Mouse (Mus musculus) intestine, embryonic 16.5 days (tissue): ENCODE data around the gene Wdr48. TPM values are rescaled to one million over a fixed set of nuclear protein-coding genes. Genes with fewer than 3 reads are reported as not detected.

Experiments
- ATAC-seq: fragments of 200-750 bp; cut with Nextera tagmentation; 2 replicates; pipeline ENCODE4 v1.8.0; 2017; ENCODE audit warnings: moderate TSS enrichment, moderate library complexity
- H3K27ac ChIP-seq: fragments of 300-500 bp; sonication (generic); 2 replicates; pipeline ENCODE4 v1.5.1; 2014; ENCODE audit warnings: mild to moderate bottlenecking, low read length
- H3K27me3 ChIP-seq: fragments of 300-500 bp; sonication (generic); replicated peaks from 2 replicates; pipeline ENCODE4 v1.6.1; 2014; ENCODE audit warnings: low read length, control low read depth, mixed read lengths; ENCODE audit not compliant: control insufficient read depth, insufficient read depth
- H3K36me3 ChIP-seq: fragments of 300-500 bp; sonication (generic); 2 replicates; pipeline ENCODE4 v1.6.1; 2014; ENCODE audit warnings: low read length, control low read depth; ENCODE audit not compliant: control insufficient read depth, insufficient read depth
- H3K4me1 ChIP-seq: fragments of 300-500 bp; sonication (generic); 2 replicates; pipeline ENCODE4 v1.6.1; 2014; ENCODE audit warnings: low read length, control low read depth, mixed read lengths; ENCODE audit not compliant: control insufficient read depth, insufficient read depth
- H3K4me2 ChIP-seq: fragments of 300-500 bp; sonication (generic); 2 replicates; pipeline ENCODE4 v1.6.1; 2014; ENCODE audit warnings: low read depth, low read length, control low read depth
- H3K4me3 ChIP-seq: fragments of 300-500 bp; sonication (generic); 2 replicates; pipeline ENCODE4 v1.5.1; 2014; ENCODE audit warnings: mild to moderate bottlenecking, low read length
- H3K9ac ChIP-seq: fragments of 300-500 bp; sonication (generic); 2 replicates; pipeline ENCODE4 v1.6.1; 2014; ENCODE audit warnings: low read depth, low read length
- H3K9me3 ChIP-seq: fragments of 300-500 bp; sonication (generic); 2 replicates; pipeline ENCODE4 v1.6.1; 2016; ENCODE audit warnings: low read length, control low read depth; ENCODE audit not compliant: control insufficient read depth
- WGBS: fragments of 180-500 bp; shearing (Covaris S2); extraction: QIAGEN DNeasy Blood & Tissue Kit; methylation state at CpG from one replicate; pipeline ENCODE4 v1.1.7; 2014; 5-methylcytosine and 5-hydroxymethylcytosine counted together
- polyA plus RNA-seq: library from polyadenylated mRNA; unstranded; fragments of >200 nt; fragmentation: Nextera tagmentation; extraction: Ambion mirVana; gene quantifications from 2 replicates; pipeline ENCODE4 v1.2.1, GENCODE M21; 2015

Gene Wdr48
- polyA plus RNA-seq, 1 experiment from 2014 or later: 36.7 TPM

GRCm38 (mm10) chr9:119958835-119959234 is 64.2 kb downstream of the Wdr48 start:
- WGBS: 67% methylated on average over 9 of the region's 9 CpGs

GRCm38 (mm10) chr9:119962216-119962615 is 67.5 kb downstream of the Wdr48 start:
- H3K4me3 ChIP-seq: no peak overlapping the region
- no peak for ATAC-seq
- peaks cover 4% of the 10 kb centered on the region; the same call in 1 of the 2 replicates for H3K4me1 ChIP-seq
- no peaks in the 10 kb centered on the region for H3K27me3 ChIP-seq
- WGBS: 71% methylated on average over 4 of the region's 4 CpGs
- no peak overlapping the region for H3K4me2 ChIP-seq
- H3K27ac ChIP-seq: no peak overlapping the region
- H3K9me3 ChIP-seq: no peaks in the 10 kb centered on the region
- H3K9ac ChIP-seq: no peak overlapping the region
- H3K36me3 ChIP-seq: no peaks in the 10 kb centered on the region

More at GRCm38 (mm10) chr9:119958835-119959234, 64.2 kb downstream of the Wdr48 start:
- Histone ChIP-seq H3K36me3 (no peaks in the 10 kb centered on the region), H3K27me3 (no peaks in the 10 kb centered on the region), H3K9me3 (no peaks in the 10 kb centered on the region), H3K4me1 (no peaks in the 10 kb centered on the region), H3K9ac (no peak overlapping the region), H3K27ac (no peak overlapping the region), H3K4me2 (no peak overlapping the region), H3K4me3 (no peak overlapping the region)
- no peak for ATAC-seq

DNA sequence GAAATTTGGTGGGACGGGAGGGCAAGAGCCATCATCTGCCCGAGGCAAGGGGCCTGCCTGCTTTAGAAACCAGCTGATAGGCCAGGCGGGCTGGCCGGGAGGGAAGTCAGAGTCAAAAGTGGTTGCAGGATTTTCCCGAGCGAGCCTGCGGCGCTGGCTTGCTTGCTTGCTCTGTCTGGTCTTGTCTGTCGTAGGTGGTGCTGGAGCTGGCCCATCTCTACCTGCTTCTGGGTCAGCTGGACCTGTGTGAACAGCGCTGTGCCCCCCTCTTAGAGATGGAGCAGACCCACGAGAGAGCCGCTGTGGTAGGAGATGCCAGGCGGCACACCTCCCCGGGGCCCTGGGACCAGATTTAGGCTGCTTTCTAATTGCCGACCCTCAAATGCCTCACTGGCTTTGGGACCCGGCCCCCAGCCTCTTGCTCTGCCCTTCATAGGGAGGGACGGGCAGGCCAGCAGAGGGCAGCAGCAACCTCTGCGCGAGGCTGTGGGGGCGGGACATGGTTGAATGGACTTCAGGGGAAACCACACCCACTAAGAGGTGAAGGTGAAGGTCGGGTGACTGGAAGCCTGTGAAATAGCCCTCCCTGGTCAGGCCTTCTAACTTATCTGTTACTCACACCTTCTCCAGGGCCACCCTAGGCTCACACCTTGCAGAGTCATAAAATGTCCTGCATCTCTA is 68.4 kb downstream of the Wdr48 start:
- peak; percentile 80 for ATAC-seq
- H3K9me3 ChIP-seq: no peaks in the 10 kb centered on the region
- H3K27ac ChIP-seq: no peak overlapping the region
- no peak overlapping the region for H3K4me3 ChIP-seq
- no peaks in the 10 kb centered on the region for H3K36me3 ChIP-seq
- H3K4me2 ChIP-seq: peak overlapping the region; percentile 13; the same call in 1 of the 2 replicates
- peaks cover 4% of the 10 kb centered on the region; the same call in 1 of the 2 replicates for H3K4me1 ChIP-seq
- 16% methylated on average over 21 of the region's 21 CpGs for WGBS
- no peaks in the 10 kb centered on the region for H3K27me3 ChIP-seq
- no peak overlapping the region; the same call in 1 of the 2 replicates for H3K9ac ChIP-seq

- Histone ChIP-seq H3K4me1 (peaks cover 4% of the 10 kb centered on the region; the same call in 1 of the 2 replicates), H3K27me3 (no peaks in the 10 kb centered on the region), H3K9me3 (no peaks in the 10 kb centered on the region), H3K4me2 (no peak overlapping the region), H3K9ac (no peak overlapping the region), H3K27ac (no peak overlapping the region), H3K36me3 (no peaks in the 10 kb centered on the region), H3K4me3 (no peak overlapping the region)
- 78% methylated on average over 3 of the region's 3 CpGs for WGBS
- ATAC-seq: no peak
Measured at GRCm38 (mm10) chr9:119964206-119964605, 69.5 kb downstream of the Wdr48 start.

GRCm38 (mm10) chr9:119965186-119965585 is 70.5 kb downstream of the Wdr48 start:
- no peaks in the 10 kb centered on the region for H3K9me3 ChIP-seq
- no peak overlapping the region for H3K9ac ChIP-seq
- H3K36me3 ChIP-seq: no peaks in the 10 kb centered on the region
- no peak overlapping the region for H3K4me2 ChIP-seq
- H3K4me1 ChIP-seq: peaks cover 4% of the 10 kb centered on the region; the same call in 1 of the 2 replicates
- H3K27ac ChIP-seq: no peak overlapping the region
- H3K4me3 ChIP-seq: no peak overlapping the region
- ATAC-seq: no peak
- no peaks in the 10 kb centered on the region for H3K27me3 ChIP-seq
- 56% methylated on average over 3 of the region's 3 CpGs for WGBS

GRCm38 (mm10) chr9:119966221-119966910 is 71.7 kb downstream of the Wdr48 start:
- H3K9me3 ChIP-seq: no peaks in the 10 kb centered on the region

GRCm38 (mm10) chr9:119969811-119970210 is 75.1 kb downstream of the Wdr48 start:
- no peak overlapping the region for H3K27ac ChIP-seq
- H3K9ac ChIP-seq: no peak overlapping the region
- WGBS: 79% methylated on average over 7 of the region's 7 CpGs
- H3K36me3 ChIP-seq: peaks cover 13% of the 10 kb centered on the region
- no peak overlapping the region for H3K4me2 ChIP-seq
- H3K9me3 ChIP-seq: no peaks in the 10 kb centered on the region
- 0 out of 2 replicates have a peak, but pooled peaks cover 2% of the 10 kb centered on the region for H3K4me1 ChIP-seq
- no peak for ATAC-seq
- H3K4me3 ChIP-seq: no peak overlapping the region
- H3K27me3 ChIP-seq: no peaks in the 10 kb centered on the region

More at GRCm38 (mm10) chr9:119966221-119966910, 71.7 kb downstream of the Wdr48 start:
- Histone ChIP-seq H3K27ac (no peak overlapping the region), H3K9ac (no peak overlapping the region), H3K4me2 (no peak overlapping the region), H3K4me1 (peaks cover 6% of the 10 kb centered on the region; the same call in 1 of the 2 replicates), H3K4me3 (no peak overlapping the region), H3K36me3 (no peaks in the 10 kb centered on the region), H3K27me3 (no peaks in the 10 kb centered on the region)
- ATAC-seq: no peak
- WGBS: 84% methylated on average over 26 of the region's 26 CpGs

GRCm38 (mm10) chr9:119970221-119970620 is 75.5 kb downstream of the Wdr48 start:
- H3K4me3 ChIP-seq: no peak overlapping the region
- H3K36me3 ChIP-seq: peaks cover 13% of the 10 kb centered on the region
- H3K9ac ChIP-seq: no peak overlapping the region
- H3K9me3 ChIP-seq: no peaks in the 10 kb centered on the region
- H3K27me3 ChIP-seq: no peaks in the 10 kb centered on the region
- H3K27ac ChIP-seq: no peak overlapping the region
- 43% methylated on average over 6 of the region's 6 CpGs for WGBS
- H3K4me2 ChIP-seq: no peak overlapping the region
- ATAC-seq: no peak
- H3K4me1 ChIP-seq: 0 out of 2 replicates have a peak, but pooled peaks cover 2% of the 10 kb centered on the region

DNA sequence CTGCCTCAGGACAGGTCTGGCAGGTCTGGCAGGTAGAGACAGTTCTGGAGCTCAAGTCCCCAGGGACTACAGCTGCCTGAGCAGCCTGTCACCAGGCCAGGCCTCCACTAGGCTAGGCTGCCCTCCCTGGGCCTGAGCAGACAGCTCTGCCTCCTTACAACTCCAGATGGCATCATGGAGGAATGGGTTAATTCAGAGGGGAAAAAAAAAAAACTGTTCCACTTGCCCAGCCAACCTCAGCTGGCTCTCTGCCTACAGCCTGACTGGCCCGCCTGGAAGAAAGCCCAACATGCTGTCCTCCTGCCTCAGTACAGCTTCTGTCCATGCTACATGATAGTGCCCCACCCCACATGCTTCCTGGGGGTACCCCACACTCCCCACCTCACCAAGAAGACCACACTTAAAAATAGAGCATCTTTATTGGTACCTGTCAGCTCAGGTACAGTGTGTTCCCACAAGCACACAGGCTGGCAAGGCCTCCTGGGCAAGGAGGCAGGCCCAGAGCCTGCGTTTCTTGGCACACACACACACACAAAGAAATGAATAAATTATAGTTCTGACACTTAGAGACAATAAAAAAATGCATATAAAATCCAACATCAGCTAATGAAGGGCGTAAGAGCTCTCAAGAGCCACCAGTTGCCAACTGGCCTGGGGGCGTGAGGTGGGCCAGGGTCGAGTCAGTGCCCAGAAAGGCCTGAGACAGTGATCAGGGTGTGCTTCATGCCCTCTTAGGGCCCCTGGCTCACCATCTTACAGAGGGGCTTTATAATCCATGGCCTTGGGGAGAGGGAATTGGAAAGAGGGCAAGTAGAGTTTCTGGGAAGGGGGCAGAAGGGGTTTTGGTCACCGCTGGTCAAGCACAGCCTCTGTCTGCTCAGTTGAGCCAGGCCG is 76.3 kb downstream of the Wdr48 start:
- no peaks in the 10 kb centered on the region for H3K27me3 ChIP-seq
- WGBS: 79% methylated on average over 7 of the region's 7 CpGs
- peaks cover 13% of the 10 kb centered on the region for H3K36me3 ChIP-seq
- H3K27ac ChIP-seq: no peak overlapping the region
- H3K9ac ChIP-seq: no peak overlapping the region
- no peak overlapping the region for H3K4me2 ChIP-seq
- H3K4me1 ChIP-seq: 0 out of 2 replicates have a peak, but pooled peaks cover 2% of the 10 kb centered on the region
- no peak overlapping the region for H3K4me3 ChIP-seq
- no peak; the same call in 1 of the 2 replicates for ATAC-seq
- no peaks in the 10 kb centered on the region for H3K9me3 ChIP-seq
